Mouse (Mus musculus): ENCODE measurements around the gene Elovl4. TPM values are rescaled to one million over a fixed set of nuclear protein-coding genes. Genes with fewer than 3 reads are reported as not detected.

Elovl4 gene
- 7.1 and 14.9 TPM in 2 replicates for polyA plus RNA-seq (2015; fragmentation: Nextera tagmentation; extraction: Ambion mirVana)

DNA sequence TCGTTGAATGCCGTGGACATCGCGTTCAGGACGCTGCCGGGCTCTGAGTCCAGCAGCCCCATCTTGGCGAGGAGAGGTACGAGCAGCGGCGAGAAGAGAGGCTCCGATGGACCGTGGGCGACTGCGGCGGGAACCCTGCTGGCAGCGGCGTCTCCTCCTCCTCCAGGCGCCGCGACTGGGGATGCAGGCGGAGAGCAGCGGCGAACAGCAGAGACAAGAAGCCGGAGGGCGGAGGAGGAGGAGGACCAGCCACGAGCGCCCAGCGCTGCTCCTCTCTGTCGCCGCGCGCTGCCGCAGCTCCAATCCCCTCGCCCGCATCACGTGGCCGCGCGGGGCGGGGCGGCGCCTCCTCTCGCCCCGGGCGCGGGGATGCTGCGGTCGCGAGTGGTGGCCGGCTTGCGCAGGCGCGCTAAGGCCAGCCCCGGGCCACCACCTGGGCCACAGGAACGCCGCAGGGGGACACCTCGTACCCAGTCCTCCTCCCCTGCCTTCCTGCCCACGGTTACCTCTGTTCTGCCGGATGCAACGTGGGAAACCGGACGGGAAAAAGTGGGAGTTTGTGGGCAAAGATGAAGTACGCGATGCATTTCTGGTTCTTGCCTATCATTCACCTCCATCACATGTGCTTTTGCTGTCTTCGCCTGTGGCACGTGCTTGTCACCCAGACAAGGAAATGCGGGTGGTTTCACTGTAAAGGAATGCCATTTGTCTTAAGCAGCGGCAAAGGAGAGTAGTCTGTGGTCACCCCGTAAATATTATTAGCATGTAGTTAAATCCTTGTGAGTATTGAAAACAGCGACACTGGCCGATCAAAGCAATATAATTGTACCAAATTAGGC lies at the start of gene Elovl4:
TSS of gene Elovl4 (minus strand) at position 301 of the 839 bp plus-strand sequence.

DNA sequence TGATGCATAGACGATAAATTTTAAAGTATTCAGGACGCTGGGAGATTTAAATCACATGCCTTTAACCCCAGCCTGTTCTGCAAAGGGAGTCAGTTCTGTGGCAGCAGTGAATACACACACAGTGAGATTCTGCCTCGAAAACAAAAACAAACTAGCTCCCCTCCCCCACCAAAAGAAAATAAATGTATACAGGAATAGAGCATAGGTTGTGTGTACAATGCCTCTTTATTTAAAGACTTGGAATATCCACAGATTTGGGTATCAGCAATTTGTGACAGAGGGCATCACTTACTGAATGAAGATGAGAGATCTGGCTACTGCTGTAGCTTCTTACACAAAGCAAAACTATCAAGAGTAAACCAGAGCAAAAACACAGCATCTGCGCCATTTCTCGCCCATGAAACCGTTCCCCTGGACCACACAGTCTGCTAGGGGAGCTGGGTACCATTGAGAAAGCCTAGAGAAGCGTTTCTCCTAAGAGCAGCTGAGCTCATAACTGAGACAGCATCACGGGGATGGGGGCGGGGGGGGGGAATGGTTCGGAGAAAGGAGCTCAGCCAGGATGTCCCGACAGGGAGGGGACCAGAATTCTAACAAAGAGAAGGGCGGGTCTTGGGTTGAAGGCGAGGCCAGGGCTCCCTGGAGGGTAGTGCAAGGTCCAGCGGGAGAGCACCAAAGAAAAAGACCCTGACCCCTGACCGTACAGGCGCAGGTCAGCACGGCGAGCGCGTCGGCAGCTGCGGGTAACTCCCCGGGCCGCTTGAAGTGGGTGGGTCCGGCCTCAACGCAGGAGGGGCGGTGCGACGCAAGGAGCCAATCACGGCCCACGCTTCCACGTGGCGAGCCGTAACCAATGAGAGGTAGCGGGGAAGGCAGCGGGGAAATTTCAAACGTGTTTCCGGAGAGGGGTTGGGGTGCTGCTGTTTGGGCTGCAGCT lies 28.0 kb upstream of the Elovl4 start, which contains the start of gene Ttk:
TSS of gene Ttk (plus strand) at position 879 of the 937 bp plus-strand sequence.

Other genes with a start within 250 kb of the Elovl4 start
- 6.0 and 6.4 TPM in 2 replicates for gene Ttk, start 28.4 kb upstream of the Elovl4 start, polyA plus RNA-seq (2015; fragmentation: Nextera tagmentation; extraction: Ambion mirVana)
- 21.7 and 33.8 TPM in 2 replicates for gene Bckdhb, start 118.9 kb upstream of the Elovl4 start, polyA plus RNA-seq (2015; fragmentation: Nextera tagmentation; extraction: Ambion mirVana)